Mouse (Mus musculus): ENCODE measurements around the gene Aox2. TPM values are rescaled to one million over a fixed set of nuclear protein-coding genes. Genes with fewer than 3 reads are reported as not detected.

Aox2 gene
- total RNA-seq, 1 experiment from 2014 or later: 0.09 TPM

Other genes starting within 250 kb of the Aox2 start
- gene Aox1, start 248.4 kb upstream of the Aox2 start, total RNA-seq (2017): not detected in 2 replicates
- not detected in 2 replicates for gene Aox3, start 165.2 kb upstream of the Aox2 start, total RNA-seq (2017)
- gene Aox4, start 67.9 kb upstream of the Aox2 start, total RNA-seq (2017): 0.10 and 0.27 TPM in 2 replicates
- gene Bzw1, start 114.6 kb downstream of the Aox2 start, total RNA-seq (2017): 194 and 196 TPM in 2 replicates
- 507 and 538 TPM in 2 replicates for gene Clk1, start 145.7 kb downstream of the Aox2 start, total RNA-seq (2017)
- gene Nif3l1, start 166.8 kb downstream of the Aox2 start, total RNA-seq (2017): 55.0 and 64.6 TPM in 2 replicates
- 71.3 and 86.1 TPM in 2 replicates for gene Ppil3, start 167.2 kb downstream of the Aox2 start, total RNA-seq (2017)
- gene Orc2, start 226.8 kb downstream of the Aox2 start, total RNA-seq (2017): 87.7 and 100 TPM in 2 replicates